Mouse (Mus musculus): ENCODE data around the gene Cdkn2aip. TPM values are rescaled to one million over a fixed set of nuclear protein-coding genes. Genes with fewer than 3 reads are reported as not detected.
A peak's percentile ranks its signal among the peaks of the same experiment; 100 is the strongest.

The Cdkn2aip gene
- polyA plus RNA-seq, 1 experiment from 2014 or later = 44.4 TPM

DNA sequence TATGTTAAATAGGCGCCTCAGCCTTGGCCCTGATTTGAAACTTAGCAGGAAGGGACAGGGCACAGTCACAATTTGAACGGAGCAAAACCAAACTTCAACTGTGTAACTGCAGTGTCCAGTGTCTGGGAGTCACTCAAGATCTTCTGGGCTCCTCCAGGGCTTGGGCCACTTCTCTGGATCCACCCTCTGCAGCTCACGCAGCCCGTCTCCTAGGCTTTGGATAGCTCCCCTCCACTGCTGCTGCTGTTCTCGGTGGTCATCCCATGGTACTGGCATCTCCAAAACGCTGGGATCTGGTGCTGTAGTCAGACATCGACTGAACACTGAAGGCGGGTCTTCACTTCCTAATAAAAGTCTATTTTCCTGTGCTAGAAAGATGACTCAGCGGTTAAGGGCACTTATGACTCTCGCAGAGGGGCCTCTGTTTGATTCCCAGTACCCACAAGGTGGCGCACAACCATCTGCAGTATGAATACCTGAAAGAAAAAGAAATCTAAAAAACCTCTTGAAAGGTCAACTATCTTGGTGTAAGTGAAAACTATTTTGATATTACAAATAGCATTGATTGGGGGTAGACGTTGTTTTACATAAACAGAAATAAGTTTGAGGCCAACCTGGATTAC is 23.9 kb downstream of the Cdkn2aip start:
- H3K4me3 ChIP-seq (replicated peaks; ENCODE audit: low read length) = no peak overlapping the region
- no peak overlapping the region for H3K9ac ChIP-seq (replicated peaks; ENCODE audit: low read depth, low read length)
- H3K9me3 ChIP-seq (ENCODE audit: control insufficient read depth, low read length) = no peaks in the 10 kb centered on the region; the same call in 1 of the 2 replicates
- no peaks in the 10 kb centered on the region for H3K36me3 ChIP-seq (ENCODE audit: control insufficient read depth, insufficient read depth)
- H3K4me1 ChIP-seq (replicated peaks; ENCODE audit: control insufficient read depth, insufficient read depth, low read length) = peaks cover 5% of the 10 kb centered on the region
- no peak overlapping the region for H3K4me2 ChIP-seq (ENCODE audit: low read length)
- no peak overlapping the region for H3K27ac ChIP-seq (ENCODE audit: low read length)
- no peak for ATAC-seq
- 57% methylated on average over 12 of the region's 12 CpGs for WGBS
- no peaks in the 10 kb centered on the region for H3K27me3 ChIP-seq (replicated peaks; ENCODE audit: control insufficient read depth, insufficient read depth, low read length)

DNA sequence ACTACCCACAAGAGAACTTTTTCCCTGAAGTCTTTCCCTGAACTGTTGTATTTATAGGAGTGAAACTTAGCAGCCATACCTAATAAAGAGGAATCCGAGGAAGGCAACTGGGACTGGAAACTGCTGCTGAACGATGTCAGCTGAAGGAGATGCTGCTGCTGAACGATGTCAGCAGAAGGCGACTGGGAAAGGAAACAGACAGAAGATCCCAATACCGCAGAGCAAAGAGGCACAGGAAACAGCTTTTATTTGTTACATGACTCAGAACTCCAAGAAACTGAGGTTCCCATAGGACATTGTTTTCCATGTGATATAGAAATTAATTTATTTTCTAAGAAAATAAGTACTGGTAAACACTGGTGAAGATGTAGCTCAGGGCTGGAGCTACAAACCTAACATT is 29.3 kb downstream of the Cdkn2aip start:
- H3K9me3 ChIP-seq (ENCODE audit: control insufficient read depth, low read length) = no peaks in the 10 kb centered on the region
- ATAC-seq = no peak
- no peaks in the 10 kb centered on the region for H3K4me1 ChIP-seq (replicated peaks; ENCODE audit: control insufficient read depth, insufficient read depth, low read length)
- no peak overlapping the region for H3K9ac ChIP-seq (replicated peaks; ENCODE audit: low read depth, low read length)
- no peak overlapping the region for H3K27ac ChIP-seq (ENCODE audit: low read length)
- no peaks in the 10 kb centered on the region for H3K27me3 ChIP-seq (replicated peaks; ENCODE audit: control insufficient read depth, insufficient read depth, low read length)
- no peak overlapping the region for H3K4me3 ChIP-seq (replicated peaks; ENCODE audit: low read length)
- no peak overlapping the region for H3K4me2 ChIP-seq (ENCODE audit: low read length)
- 84% methylated on average over 5 of the region's 5 CpGs for whole genome bisulfite sequencing
- no peaks in the 10 kb centered on the region for H3K36me3 ChIP-seq (ENCODE audit: control insufficient read depth, insufficient read depth)

DNA sequence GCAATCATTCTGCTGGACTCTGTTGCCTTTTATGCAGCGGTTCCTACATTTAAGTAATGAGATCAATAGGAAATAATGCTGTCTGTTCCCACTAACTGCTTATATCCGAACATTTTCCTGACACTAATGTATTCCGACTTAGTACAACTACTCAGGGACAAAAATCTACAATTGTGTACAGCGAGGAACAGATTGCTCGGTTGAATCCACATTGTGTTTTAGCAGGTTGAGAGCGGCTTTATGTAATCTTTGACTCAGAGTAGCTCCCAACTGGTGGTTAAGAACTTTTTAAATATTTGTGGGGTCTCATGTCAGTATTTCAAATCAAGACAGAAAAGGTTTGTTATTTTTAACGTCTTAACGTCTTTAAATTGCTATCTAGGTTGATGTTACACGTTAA is 29.7 kb downstream of the Cdkn2aip start:
- Histone ChIP-seq H3K27me3 (replicated peaks; ENCODE audit: control insufficient read depth, insufficient read depth, low read length) (no peaks in the 10 kb centered on the region), H3K9ac (replicated peaks; ENCODE audit: low read depth, low read length) (no peak overlapping the region), H3K36me3 (ENCODE audit: control insufficient read depth, insufficient read depth) (no peaks in the 10 kb centered on the region), H3K4me2 (ENCODE audit: low read length) (no peak overlapping the region), H3K4me3 (replicated peaks; ENCODE audit: low read length) (no peak overlapping the region), H3K4me1 (replicated peaks; ENCODE audit: control insufficient read depth, insufficient read depth, low read length) (no peaks in the 10 kb centered on the region), H3K27ac (ENCODE audit: low read length) (no peak overlapping the region), H3K9me3 (ENCODE audit: control insufficient read depth, low read length) (no peaks in the 10 kb centered on the region)
- 81% methylated on average over 9 of the region's 9 CpGs for WGBS
- ATAC-seq = no peak

GRCm38 (mm10) chr8:47680306-47680705 is 33.4 kb downstream of the Cdkn2aip start:
- Histone ChIP-seq H3K9ac (replicated peaks; ENCODE audit: low read depth, low read length) (no peak overlapping the region), H3K4me2 (ENCODE audit: low read length) (no peak overlapping the region), H3K4me3 (replicated peaks; ENCODE audit: low read length) (no peak overlapping the region), H3K27me3 (replicated peaks; ENCODE audit: control insufficient read depth, insufficient read depth, low read length) (no peaks in the 10 kb centered on the region), H3K9me3 (ENCODE audit: control insufficient read depth, low read length) (no peaks in the 10 kb centered on the region), H3K27ac (ENCODE audit: low read length) (no peak overlapping the region), H3K4me1 (replicated peaks; ENCODE audit: control insufficient read depth, insufficient read depth, low read length) (no peaks in the 10 kb centered on the region; the same call in 1 of the 2 replicates), H3K36me3 (ENCODE audit: control insufficient read depth, insufficient read depth) (no peaks in the 10 kb centered on the region)
- no peak for ATAC-seq
- 69% methylated on average over 4 of the region's 4 CpGs for WGBS

- H3K27me3 ChIP-seq (replicated peaks; ENCODE audit: control insufficient read depth, insufficient read depth, low read length) = no peaks in the 10 kb centered on the region
- H3K9ac ChIP-seq (replicated peaks; ENCODE audit: low read depth, low read length) = no peak overlapping the region
- no peaks in the 10 kb centered on the region; the same call in 1 of the 2 replicates for H3K4me1 ChIP-seq (replicated peaks; ENCODE audit: control insufficient read depth, insufficient read depth, low read length)
- no peak overlapping the region for H3K4me3 ChIP-seq (replicated peaks; ENCODE audit: low read length)
- 82% methylated on average over 1 of the region's 1 CpGs for WGBS
- ATAC-seq = no peak
- no peaks in the 10 kb centered on the region for H3K9me3 ChIP-seq (ENCODE audit: control insufficient read depth, low read length)
- no peak overlapping the region for H3K27ac ChIP-seq (ENCODE audit: low read length)
- no peak overlapping the region for H3K4me2 ChIP-seq (ENCODE audit: low read length)
- no peaks in the 10 kb centered on the region for H3K36me3 ChIP-seq (ENCODE audit: control insufficient read depth, insufficient read depth)
Observed at GRCm38 (mm10) chr8:47679603-47680002, 34.1 kb downstream of the Cdkn2aip start.

- H3K36me3 ChIP-seq (ENCODE audit: control insufficient read depth, insufficient read depth) = no peaks in the 10 kb centered on the region
- peaks cover 4% of the 10 kb centered on the region for H3K4me1 ChIP-seq (replicated peaks; ENCODE audit: control insufficient read depth, insufficient read depth, low read length)
- peak overlapping the region; percentile 79 for H3K4me2 ChIP-seq (ENCODE audit: low read length)
- no peaks in the 10 kb centered on the region for H3K9me3 ChIP-seq (ENCODE audit: control insufficient read depth, low read length)
- H3K9ac ChIP-seq (replicated peaks; ENCODE audit: low read depth, low read length) = no peak overlapping the region
- no peak for ATAC-seq
- H3K4me3 ChIP-seq (replicated peaks; ENCODE audit: low read length) = peak overlapping the region; percentile 84; the same call in 1 of the 2 replicates
- H3K27me3 ChIP-seq (replicated peaks; ENCODE audit: control insufficient read depth, insufficient read depth, low read length) = no peaks in the 10 kb centered on the region
- 35% methylated on average over 2 of the region's 2 CpGs for WGBS
- no peak overlapping the region for H3K27ac ChIP-seq (ENCODE audit: low read length)
Observed at GRCm38 (mm10) chr8:47676631-47677030, 37.1 kb downstream of the Cdkn2aip start.

DNA sequence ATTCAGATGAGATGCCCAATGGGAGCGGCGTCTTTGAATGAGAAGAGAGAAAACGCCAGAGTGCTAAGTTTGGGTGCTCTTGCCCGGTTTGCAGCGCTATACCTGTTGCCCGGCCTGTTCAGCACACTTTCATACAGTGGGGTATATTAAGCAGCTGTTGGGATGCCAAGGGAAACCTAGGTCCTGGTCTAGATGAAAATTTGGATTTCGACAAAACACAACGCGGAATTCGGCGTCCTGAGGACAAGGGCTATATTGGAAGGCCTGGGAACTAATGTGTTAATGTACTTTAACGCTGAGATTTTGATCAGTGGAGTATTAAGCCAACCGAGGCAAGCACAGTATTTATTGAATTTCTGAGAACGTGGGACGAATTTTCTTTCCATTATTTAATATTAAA is 37.5 kb downstream of the Cdkn2aip start:
- Histone ChIP-seq H3K27ac (ENCODE audit: low read length) (no peak overlapping the region; the same call in 1 of the 2 replicates), H3K36me3 (ENCODE audit: control insufficient read depth, insufficient read depth) (no peaks in the 10 kb centered on the region), H3K4me1 (replicated peaks; ENCODE audit: control insufficient read depth, insufficient read depth, low read length) (peaks cover 4% of the 10 kb centered on the region), H3K9me3 (ENCODE audit: control insufficient read depth, low read length) (no peaks in the 10 kb centered on the region), H3K27me3 (replicated peaks; ENCODE audit: control insufficient read depth, insufficient read depth, low read length) (no peaks in the 10 kb centered on the region), H3K4me2 (ENCODE audit: low read length) (peak overlapping the region; percentile 79), H3K9ac (replicated peaks; ENCODE audit: low read depth, low read length) (peak overlapping the region; percentile 79), H3K4me3 (replicated peaks; ENCODE audit: low read length) (peak overlapping the region; percentile 84)
- no peak for ATAC-seq
- 2% methylated on average over 15 of the region's 15 CpGs for WGBS

- H3K4me1 ChIP-seq (replicated peaks; ENCODE audit: control insufficient read depth, insufficient read depth, low read length) = peaks cover 4% of the 10 kb centered on the region
- peak overlapping the region; percentile 79 for H3K9ac ChIP-seq (replicated peaks; ENCODE audit: low read depth, low read length)
- no peaks in the 10 kb centered on the region for H3K27me3 ChIP-seq (replicated peaks; ENCODE audit: control insufficient read depth, insufficient read depth, low read length)
- no peaks in the 10 kb centered on the region for H3K9me3 ChIP-seq (ENCODE audit: control insufficient read depth, low read length)
- WGBS = under 1% methylated on average over 20 of the region's 20 CpGs
- peak; percentile 5 for ATAC-seq
- peak overlapping the region; percentile 91 for H3K27ac ChIP-seq (ENCODE audit: low read length)
- H3K4me3 ChIP-seq (replicated peaks; ENCODE audit: low read length) = peak overlapping the region; percentile 84
- H3K4me2 ChIP-seq (ENCODE audit: low read length) = peak overlapping the region; percentile 79
- no peaks in the 10 kb centered on the region for H3K36me3 ChIP-seq (ENCODE audit: control insufficient read depth, insufficient read depth)
Observed at GRCm38 (mm10) chr8:47675786-47676185, 37.9 kb downstream of the Cdkn2aip start.

- 0% methylated on average over 103 of the region's 106 CpGs for WGBS
Observed at GRCm38 (mm10) chr8:47674777-47675710, 38.7 kb downstream of the Cdkn2aip start, which contains the start of gene Ing2. Gene Ing2 (minus strand): TSS chr8:47675556.

More at GRCm38 (mm10) chr8:47674777-47675710, 38.7 kb downstream of the Cdkn2aip start, which contains the start of gene Ing2:
- peak within 1 kb of the TSS; percentile 84 for H3K4me3 ChIP-seq (replicated peaks; ENCODE audit: low read length)
- H3K4me2 ChIP-seq (ENCODE audit: low read length) = peak within 1 kb of the TSS; percentile 79
- H3K9me3 ChIP-seq (ENCODE audit: control insufficient read depth, low read length) = no peaks in the 10 kb centered on the region
- H3K4me1 ChIP-seq (replicated peaks; ENCODE audit: control insufficient read depth, insufficient read depth, low read length) = peaks cover 4% of the 10 kb centered on the region
- peak within 1 kb of the TSS; percentile 79 for H3K9ac ChIP-seq (replicated peaks; ENCODE audit: low read depth, low read length)
- no peaks in the 10 kb centered on the region for H3K27me3 ChIP-seq (replicated peaks; ENCODE audit: control insufficient read depth, insufficient read depth, low read length)
- H3K36me3 ChIP-seq (ENCODE audit: control insufficient read depth, insufficient read depth) = no peaks in the 10 kb centered on the region
- ATAC-seq = peak; percentile 92
- H3K27ac ChIP-seq (ENCODE audit: low read length) = peak within 1 kb of the TSS; percentile 91
